Mouse (Mus musculus) hindbrain, embryonic 14.5 days (tissue): ENCODE measurements at regions not wholly inside any gene's neighbourhood (a gene's known extent, or its start where the extent isn't known, plus 50 kb on each side); places are given as distances from the start of the nearest gene placed in this dataset.

Source experiments
- ATAC-seq: fragments of 200-750 bp; cut with Nextera tagmentation; 2 replicates; pipeline ENCODE4 v1.8.0; 2017; ENCODE audit warnings: moderate number of reproducible peaks, mild to moderate bottlenecking, moderate TSS enrichment, moderate library complexity; ENCODE audit not compliant: low FRiP score
- DNase-seq: peaks from one replicate; pipeline ENCODE4 v3.0.0-alpha.2; 2015; ENCODE audit warnings: low spot score
- H3K27ac ChIP-seq: fragments of 300-500 bp; sonication (generic); 2 replicates; pipeline ENCODE4 v1.5.1; 2014; ENCODE audit warnings: mild to moderate bottlenecking, moderate library complexity
- H3K27me3 ChIP-seq: fragments of 300-500 bp; sonication (generic); 2 replicates; pipeline ENCODE4 v1.6.1; 2014; ENCODE audit warnings: mild to moderate bottlenecking, low read length, mixed read lengths; ENCODE audit not compliant: control insufficient read depth, insufficient read depth
- H3K36me3 ChIP-seq: fragments of 300-500 bp; sonication (generic); replicated peaks from 2 replicates; pipeline ENCODE4 v1.6.1; 2014; ENCODE audit not compliant: control insufficient read depth, insufficient read depth
- H3K4me1 ChIP-seq: fragments of 300-500 bp; sonication (generic); replicated peaks from 2 replicates; pipeline ENCODE4 v1.6.1; 2014; ENCODE audit warnings: antibody characterized with exemption, low read length, mixed read lengths; ENCODE audit not compliant: control insufficient read depth, insufficient read depth
- H3K4me2 ChIP-seq: fragments of 300-500 bp; sonication (generic); replicated peaks from 2 replicates; pipeline ENCODE4 v1.6.1; 2014; ENCODE audit warnings: mild to moderate bottlenecking, moderate library complexity
- H3K4me3 ChIP-seq: fragments of 300-500 bp; sonication (generic); replicated peaks from 2 replicates; pipeline ENCODE4 v1.5.1; 2014; ENCODE audit warnings: mild to moderate bottlenecking, low read length
- H3K9ac ChIP-seq: fragments of 300-500 bp; sonication (generic); 2 replicates; pipeline ENCODE4 v1.6.1; 2014
- H3K9me3 ChIP-seq: fragments of 300-500 bp; sonication (generic); 2 replicates; pipeline ENCODE4 v1.6.1; 2016; ENCODE audit warnings: low read length; ENCODE audit not compliant: control insufficient read depth
- WGBS: fragments of 180-500 bp; shearing (Covaris S2); extraction: QIAGEN DNeasy Blood & Tissue Kit; methylation state at CpG from one replicate; pipeline ENCODE4 v1.1.7; 2014; 5-methylcytosine and 5-hydroxymethylcytosine counted together

DNA sequence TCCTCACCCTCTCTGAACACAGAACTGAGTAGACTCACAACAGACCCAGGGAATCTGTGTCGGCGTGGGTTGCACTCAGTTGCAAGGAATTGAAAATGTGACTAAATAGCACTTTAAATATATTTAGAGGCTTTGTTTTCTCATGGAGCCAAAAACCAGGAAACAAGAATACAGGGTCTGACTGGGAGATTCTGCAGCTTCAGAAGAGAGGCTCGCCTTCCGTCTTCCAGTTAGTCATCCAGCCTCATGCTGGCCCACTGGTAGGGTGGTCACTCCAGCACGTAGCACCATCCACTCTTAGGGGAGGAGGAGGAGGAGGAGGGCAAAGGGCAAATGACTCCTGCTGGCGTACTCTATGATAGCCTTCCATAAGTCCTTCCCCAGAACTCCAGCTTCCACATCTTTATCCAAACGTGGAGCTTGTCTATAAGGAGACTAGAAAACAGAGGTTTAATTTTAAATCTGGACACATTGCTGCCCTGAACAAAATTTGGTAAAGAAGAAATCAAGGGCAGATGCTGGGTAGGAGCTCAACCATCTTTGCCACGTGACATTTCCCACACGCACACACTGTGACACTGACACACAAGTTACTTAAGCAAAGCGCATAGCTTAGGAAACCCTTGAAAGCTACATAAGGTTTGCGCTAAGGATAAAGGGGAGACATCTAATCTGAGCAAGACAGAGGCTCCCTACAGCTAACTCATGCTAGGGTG, 60.8 kb downstream of the Mis18a start:
- Histone ChIP-seq H3K9ac (no peak overlapping the region), H3K4me1 (no peaks in the 10 kb centered on the region), H3K4me3 (no peak overlapping the region), H3K4me2 (no peak overlapping the region), H3K27me3 (no peaks in the 10 kb centered on the region), H3K27ac (no peak overlapping the region), H3K9me3 (no peaks in the 10 kb centered on the region), H3K36me3 (no peaks in the 10 kb centered on the region)
- DNase-seq (no peak), ATAC-seq (no peak)
- 89% methylated on average over 11 of the region's 11 CpGs for WGBS

DNA sequence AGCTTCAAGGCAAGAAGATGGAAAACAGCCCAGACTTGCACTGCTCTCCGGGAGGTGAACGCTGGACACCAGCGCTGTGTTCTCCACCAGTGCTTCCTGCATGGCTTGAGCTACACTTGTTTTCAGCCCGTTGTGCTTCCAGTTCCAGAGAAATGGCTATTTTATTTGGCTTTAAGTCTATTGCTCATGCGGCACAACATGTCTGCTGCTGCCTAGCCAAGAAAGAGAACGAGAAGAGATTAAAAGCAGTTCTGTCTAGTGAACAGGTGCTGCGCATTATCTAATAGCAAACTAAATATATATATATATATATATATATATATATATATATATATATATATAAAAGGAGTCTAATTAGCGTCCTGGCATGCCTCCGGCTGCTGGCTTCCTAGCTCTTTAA, 63.1 kb downstream of the Mis18a start:
- Histone ChIP-seq H3K27me3 (no peaks in the 10 kb centered on the region), H3K27ac (no peak overlapping the region), H3K4me1 (no peaks in the 10 kb centered on the region), H3K36me3 (no peaks in the 10 kb centered on the region), H3K4me2 (no peak overlapping the region), H3K9ac (no peak overlapping the region), H3K4me3 (no peak overlapping the region), H3K9me3 (no peaks in the 10 kb centered on the region)
- no peak for DNase-seq
- 79% methylated on average over 9 of the region's 9 CpGs for WGBS
- no peak for ATAC-seq

DNA sequence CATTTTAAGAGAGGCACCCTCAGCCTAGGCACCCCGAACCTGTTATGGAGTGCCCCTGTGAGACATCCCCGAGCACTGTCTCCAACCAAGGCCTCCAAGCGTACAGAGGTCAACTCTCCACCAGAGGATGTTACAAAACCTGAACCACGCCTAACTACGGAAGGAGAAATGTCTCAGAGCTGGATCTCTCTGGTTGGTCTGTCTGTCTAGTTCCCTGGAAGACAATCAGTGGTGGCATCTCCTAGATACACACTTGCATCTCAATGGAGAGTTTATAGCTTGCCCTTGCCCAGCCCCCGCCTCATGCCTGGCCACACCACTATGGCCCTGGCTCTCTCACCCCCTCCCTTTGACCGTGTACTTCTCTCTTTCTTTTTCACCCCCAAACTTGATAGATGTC, 69.2 kb downstream of the Mis18a start:
- Histone ChIP-seq H3K4me3 (no peak overlapping the region), H3K4me1 (0 out of 2 replicates have a peak, but pooled peaks cover 5% of the 10 kb centered on the region), H3K27me3 (no peaks in the 10 kb centered on the region), H3K9me3 (peaks cover 4% of the 10 kb centered on the region; the same call in 1 of the 2 replicates), H3K4me2 (no peak overlapping the region), H3K27ac (no peak overlapping the region), H3K36me3 (no peaks in the 10 kb centered on the region), H3K9ac (no peak overlapping the region)
- WGBS: 93% methylated on average over 7 of the region's 7 CpGs
- ATAC-seq: no peak
- DNase-seq: no peak

DNA sequence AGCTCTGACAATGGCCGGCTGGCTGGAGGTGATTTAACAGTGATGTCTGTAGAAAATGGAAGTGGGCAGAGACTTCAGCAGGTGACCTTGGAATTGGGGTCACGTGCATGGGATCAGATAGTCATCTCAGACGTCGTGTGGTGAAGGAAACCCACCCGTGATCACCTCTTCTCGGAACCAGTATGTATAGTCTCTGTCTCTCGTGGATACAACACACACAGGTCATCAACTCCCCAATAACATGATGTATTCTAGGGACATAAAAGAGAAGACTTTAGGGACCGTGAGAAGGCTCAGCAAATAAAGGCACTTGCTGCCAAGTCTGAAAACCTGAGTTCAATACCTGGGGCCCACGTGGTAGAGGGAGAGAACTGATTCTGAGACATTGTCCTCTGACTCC, 70.2 kb downstream of the Mis18a start:
- WGBS: 32% methylated on average over 9 of the region's 9 CpGs
- no peaks in the 10 kb centered on the region for H3K27me3 ChIP-seq
- ATAC-seq: 0 out of 2 replicates have a peak, but pooled peaks have one; percentile 34
- H3K9me3 ChIP-seq: peaks cover 4% of the 10 kb centered on the region; the same call in 1 of the 2 replicates
- no peak overlapping the region for H3K27ac ChIP-seq
- no peak overlapping the region for H3K9ac ChIP-seq
- H3K4me2 ChIP-seq: no peak overlapping the region
- H3K36me3 ChIP-seq: no peaks in the 10 kb centered on the region
- no peak for DNase-seq
- 0 out of 2 replicates have a peak, but pooled peaks cover 5% of the 10 kb centered on the region for H3K4me1 ChIP-seq
- H3K4me3 ChIP-seq: no peak overlapping the region

DNA sequence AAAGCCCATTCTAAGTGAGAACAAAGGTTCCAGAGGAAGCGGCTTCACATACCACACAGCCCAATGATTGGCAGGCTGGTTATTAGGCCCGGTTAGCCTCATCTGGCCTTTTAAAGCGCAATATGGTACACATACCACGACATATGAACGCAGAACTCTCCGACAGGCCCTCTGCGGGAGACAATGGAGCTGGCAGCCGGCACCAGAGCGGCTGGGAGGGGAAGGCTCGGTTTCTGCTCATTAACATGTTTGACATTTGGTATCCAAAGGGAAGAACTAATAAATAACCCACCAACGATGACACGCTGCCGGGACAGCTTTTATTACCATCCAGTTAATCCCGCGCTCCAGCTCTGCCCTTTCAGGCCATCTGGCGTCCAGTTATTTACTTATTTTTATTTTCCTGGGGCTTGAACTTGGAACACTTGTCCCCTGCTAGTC, 70.6 kb downstream of the Mis18a start:
- H3K9ac ChIP-seq: no peak overlapping the region
- WGBS: 10% methylated on average over 16 of the region's 16 CpGs
- H3K36me3 ChIP-seq: no peaks in the 10 kb centered on the region
- DNase-seq: peak; percentile 70
- peak overlapping the region; percentile 20 for H3K27ac ChIP-seq
- 0 out of 2 replicates have a peak, but pooled peaks cover 5% of the 10 kb centered on the region for H3K4me1 ChIP-seq
- H3K4me3 ChIP-seq: no peak overlapping the region
- H3K4me2 ChIP-seq: no peak overlapping the region
- peak; percentile 81 for ATAC-seq
- no peaks in the 10 kb centered on the region for H3K27me3 ChIP-seq
- H3K9me3 ChIP-seq: peaks cover 4% of the 10 kb centered on the region; the same call in 1 of the 2 replicates

DNA sequence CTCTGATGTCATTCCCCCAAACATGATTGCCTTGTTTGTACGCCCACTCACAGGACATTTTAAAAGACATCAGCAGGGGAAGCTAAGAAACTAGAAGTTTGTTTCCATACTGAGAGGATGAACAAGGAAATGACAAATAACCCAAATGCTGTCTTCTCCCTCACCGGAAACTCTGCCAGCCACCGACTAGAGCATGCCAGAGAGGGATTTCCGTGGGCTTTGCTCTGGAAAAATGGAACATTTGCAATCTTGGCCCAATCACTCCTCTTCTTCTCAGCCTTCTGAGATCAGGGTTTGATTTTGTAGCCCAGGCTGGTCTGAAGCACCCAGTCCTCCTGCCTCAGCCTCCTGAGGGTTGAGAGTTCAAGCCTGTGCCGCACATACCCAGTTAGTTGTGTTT, 72.4 kb downstream of the Mis18a start:
- DNase-seq: no peak
- H3K4me1 ChIP-seq: 0 out of 2 replicates have a peak, but pooled peaks cover 5% of the 10 kb centered on the region
- H3K27me3 ChIP-seq: no peaks in the 10 kb centered on the region
- H3K9ac ChIP-seq: no peak overlapping the region
- H3K36me3 ChIP-seq: no peaks in the 10 kb centered on the region
- 96% methylated on average over 5 of the region's 5 CpGs for WGBS
- H3K4me2 ChIP-seq: no peak overlapping the region
- peaks cover 4% of the 10 kb centered on the region; the same call in 1 of the 2 replicates for H3K9me3 ChIP-seq
- H3K4me3 ChIP-seq: no peak overlapping the region
- no peak overlapping the region for H3K27ac ChIP-seq
- ATAC-seq: no peak

DNA sequence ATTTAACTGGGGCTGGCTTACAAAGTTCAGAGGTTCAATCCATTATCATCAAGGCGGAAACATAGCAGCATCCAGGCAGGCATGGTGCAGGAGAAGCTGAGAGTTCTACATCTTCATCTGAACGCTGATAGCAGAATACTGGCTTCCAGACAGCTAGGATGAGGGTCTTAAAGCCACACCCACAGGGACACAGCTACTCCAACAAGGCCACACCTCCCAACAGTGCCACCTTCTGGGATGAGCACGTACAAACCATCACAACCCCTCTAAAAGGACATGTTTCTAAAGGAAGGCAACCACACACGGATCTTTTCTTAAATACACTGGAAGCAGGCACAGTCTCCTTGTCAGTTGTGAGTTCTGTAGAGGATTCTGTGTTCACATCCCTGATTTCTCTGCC, 74.4 kb downstream of the Mis18a start:
- no peak overlapping the region for H3K4me3 ChIP-seq
- H3K9me3 ChIP-seq: peaks cover 4% of the 10 kb centered on the region; the same call in 1 of the 2 replicates
- H3K4me2 ChIP-seq: no peak overlapping the region
- no peak overlapping the region for H3K27ac ChIP-seq
- no peaks in the 10 kb centered on the region for H3K27me3 ChIP-seq
- WGBS: 70% methylated on average over 4 of the region's 4 CpGs
- 0 out of 2 replicates have a peak, but pooled peaks cover 5% of the 10 kb centered on the region for H3K4me1 ChIP-seq
- ATAC-seq (no peak), DNase-seq (no peak)
- H3K9ac ChIP-seq: no peak overlapping the region
- H3K36me3 ChIP-seq: no peaks in the 10 kb centered on the region

DNA sequence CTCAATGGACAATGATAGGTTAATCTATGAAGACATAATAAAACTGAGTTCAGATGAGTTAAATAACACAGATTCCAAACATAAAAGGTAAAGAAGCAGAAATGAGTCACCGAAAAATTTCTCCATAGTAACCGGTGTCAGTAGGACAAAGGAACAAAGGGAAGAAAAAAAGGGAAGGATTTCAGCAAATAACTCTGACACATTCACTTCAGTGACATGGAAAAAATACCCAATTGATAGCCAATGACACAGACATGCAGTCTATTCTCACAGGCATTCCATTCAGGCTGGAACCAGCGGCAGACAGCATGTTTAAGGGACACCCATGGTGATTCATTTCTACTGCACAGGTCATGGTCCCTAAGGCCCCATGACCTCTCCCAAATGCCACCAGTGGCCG, 79.0 kb downstream of the Mis18a start:
- WGBS: 29% methylated on average over 4 of the region's 4 CpGs
- Histone ChIP-seq H3K9me3 (no peaks in the 10 kb centered on the region), H3K4me3 (no peak overlapping the region), H3K4me2 (no peak overlapping the region), H3K27me3 (no peaks in the 10 kb centered on the region), H3K36me3 (no peaks in the 10 kb centered on the region), H3K9ac (no peak overlapping the region), H3K27ac (no peak overlapping the region), H3K4me1 (no peaks in the 10 kb centered on the region)
- DNase-seq (no peak), ATAC-seq (no peak)

DNA sequence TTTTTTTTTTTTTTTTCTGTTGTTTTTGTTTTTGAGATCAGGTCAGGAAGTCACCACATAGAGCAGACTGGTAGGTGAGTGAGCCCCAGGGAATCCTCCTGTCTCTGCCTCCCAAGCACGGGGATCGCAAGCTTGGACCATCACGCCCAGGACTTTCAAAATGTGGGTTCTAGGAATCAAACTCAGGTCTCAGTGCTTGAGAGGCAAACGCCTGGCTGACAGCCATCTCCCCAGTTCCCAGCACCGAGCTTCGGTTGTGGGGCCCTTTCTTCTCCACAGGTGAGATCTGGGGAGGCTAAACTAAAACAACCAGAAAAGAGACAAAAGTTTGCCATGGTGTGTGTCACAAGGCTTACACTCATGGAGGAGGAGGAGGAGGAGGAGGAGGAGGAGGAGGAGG, 84.5 kb downstream of the Mis18a start:
- no peak overlapping the region for H3K9ac ChIP-seq
- no peak for ATAC-seq
- DNase-seq: no peak
- no peaks in the 10 kb centered on the region for H3K9me3 ChIP-seq
- H3K36me3 ChIP-seq: no peaks in the 10 kb centered on the region
- 86% methylated on average over 6 of the region's 6 CpGs for WGBS
- no peak overlapping the region for H3K4me3 ChIP-seq
- no peak overlapping the region for H3K4me2 ChIP-seq
- no peaks in the 10 kb centered on the region for H3K27me3 ChIP-seq
- H3K4me1 ChIP-seq: no peaks in the 10 kb centered on the region
- H3K27ac ChIP-seq: no peak overlapping the region
